Mouse (Mus musculus) lung, adult 18-20 months (tissue): ENCODE measurements around the gene Coq6.

Experiments
- DNase-seq, 2 experiments: peaks; one replicate each; pipeline ENCODE4 v3.0.0; 2022; ENCODE audit warnings: mixed read lengths in 2 of 2

The Coq6 gene

DNA sequence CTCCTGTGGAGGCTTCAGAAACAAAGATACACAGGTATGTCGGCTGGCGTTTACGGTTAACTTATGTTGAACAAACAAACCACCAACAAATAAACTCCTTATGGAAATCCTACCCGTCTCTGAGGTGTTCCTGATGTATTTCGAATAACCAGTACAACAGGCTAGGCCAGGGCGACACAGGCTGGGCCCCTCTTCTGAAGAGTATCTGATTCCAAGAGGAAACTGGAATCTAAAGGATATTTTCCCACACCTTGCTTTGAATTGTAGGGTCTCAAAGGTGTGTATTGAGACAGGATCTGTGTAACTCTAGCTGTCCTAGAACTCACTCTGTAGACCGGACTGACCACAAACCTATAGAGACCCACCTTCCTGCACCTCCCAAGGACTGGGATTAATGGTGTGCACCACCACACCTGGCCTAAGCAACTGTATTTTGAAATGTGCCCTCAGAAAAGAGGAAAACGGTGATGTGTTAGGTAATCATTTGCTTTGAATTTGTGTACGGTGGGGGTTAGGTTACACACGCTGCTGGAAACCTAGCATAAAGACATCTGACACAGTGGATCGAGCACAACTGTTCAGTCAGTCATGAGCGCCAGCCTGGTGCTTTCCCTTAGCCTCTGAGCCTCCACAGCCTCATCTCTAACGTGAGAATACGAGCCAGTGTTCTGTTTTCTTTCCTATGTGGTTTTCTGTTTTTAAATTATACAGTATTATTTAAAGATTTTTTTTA is 35.7 kb downstream of the Coq6 start:
- no peak for DNase-seq

DNA sequence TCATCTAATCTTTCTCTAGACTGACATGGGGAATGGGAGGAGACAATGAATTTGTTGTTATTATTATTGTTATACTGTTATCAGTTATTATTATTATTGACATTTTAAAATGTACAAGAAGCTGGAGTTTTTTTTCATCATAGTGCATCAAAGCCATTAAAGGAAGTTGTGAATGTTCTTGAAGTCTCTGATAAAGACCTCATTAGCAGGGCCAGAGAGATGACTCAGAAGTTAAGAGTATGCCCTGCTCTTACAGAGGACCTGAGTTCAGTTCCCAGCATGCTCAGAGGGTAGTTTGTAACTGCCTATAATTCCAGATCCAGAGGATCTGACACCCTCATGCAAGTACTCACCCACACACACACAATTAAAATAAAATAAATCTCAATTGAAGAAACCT is 36.2 kb downstream of the Coq6 start:
- DNase-seq = no peak

DNA sequence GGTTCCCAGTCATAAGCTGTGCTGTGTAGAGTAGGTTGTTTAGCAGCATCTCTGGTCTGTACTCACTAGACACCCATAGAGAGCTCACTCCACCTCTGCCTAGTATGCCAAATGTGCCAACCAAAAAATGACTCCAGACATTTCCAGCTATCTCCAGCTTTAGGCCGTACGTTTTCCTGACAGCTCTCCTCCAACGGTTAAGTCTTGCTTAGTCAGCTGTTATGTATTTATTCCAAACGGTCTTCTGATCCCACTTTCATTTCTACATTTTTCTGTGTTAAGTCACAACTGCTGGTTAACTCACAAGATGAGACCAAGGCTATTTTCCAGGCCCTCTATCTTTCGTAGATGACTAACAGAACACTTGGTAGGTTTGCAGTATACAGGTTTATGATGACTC is 37.2 kb downstream of the Coq6 start:
- no peak for DNase-seq

DNA sequence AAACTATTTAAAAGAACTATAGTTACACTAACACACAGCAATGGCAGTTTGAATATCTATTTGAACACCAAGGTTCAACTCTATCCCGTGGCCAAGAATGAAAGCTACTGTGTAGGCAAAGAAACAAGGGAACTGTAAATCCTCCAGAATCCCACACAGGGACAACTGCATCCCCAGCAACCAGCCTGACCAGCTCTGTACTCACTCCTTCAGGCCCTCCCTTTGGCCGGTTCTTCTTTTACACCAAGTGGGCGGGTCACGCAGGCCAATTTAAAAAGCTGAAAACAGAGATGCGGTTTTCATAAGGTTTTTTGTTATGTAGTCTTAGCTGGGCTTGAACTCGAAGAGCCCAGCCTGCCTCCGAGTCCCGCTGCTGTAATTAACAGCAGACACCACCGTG is 37.7 kb downstream of the Coq6 start:
- DNase-seq = peak in 1 of 2 experiments; percentile 35

DNA sequence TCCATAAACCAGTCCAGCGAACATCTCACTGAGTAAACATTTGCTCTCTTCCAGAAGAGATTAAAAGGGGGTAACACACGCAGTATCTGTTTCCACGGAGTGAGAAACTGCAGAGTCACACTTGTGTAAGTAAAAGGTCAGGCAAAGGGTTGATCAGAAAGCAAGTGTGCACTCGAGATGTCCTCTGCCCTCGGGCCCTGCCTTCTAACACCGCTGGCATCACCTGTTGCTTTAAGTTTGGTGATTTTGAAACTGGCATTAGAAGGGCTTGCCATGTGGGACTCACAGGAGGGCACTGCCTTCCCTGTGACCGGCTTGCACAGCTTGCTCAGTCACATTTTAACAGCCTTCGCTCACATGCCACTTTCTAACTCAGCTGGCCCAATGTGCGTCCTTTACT is 38.2 kb downstream of the Coq6 start:
- DNase-seq = peak; percentile 17 to 57

DNA sequence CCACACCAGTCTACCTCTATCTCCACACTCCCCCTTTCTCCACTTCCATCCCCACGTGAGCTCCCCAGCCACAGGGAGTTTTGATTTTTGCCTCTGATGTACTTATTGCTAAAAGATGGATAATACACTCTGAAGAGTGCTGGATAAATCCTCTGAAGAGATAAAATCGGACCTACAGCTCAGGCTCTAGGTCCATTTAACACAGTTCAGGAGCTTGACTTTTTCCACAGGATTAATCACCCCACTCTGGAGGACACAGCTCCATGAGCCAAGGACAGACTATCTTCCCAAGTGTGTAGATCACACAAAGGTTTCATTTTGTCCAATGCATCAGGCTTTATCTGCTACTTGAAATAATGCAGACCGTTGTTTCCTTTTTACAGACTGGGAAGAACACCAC is 38.6 kb downstream of the Coq6 start:
- DNase-seq = no peak

DNA sequence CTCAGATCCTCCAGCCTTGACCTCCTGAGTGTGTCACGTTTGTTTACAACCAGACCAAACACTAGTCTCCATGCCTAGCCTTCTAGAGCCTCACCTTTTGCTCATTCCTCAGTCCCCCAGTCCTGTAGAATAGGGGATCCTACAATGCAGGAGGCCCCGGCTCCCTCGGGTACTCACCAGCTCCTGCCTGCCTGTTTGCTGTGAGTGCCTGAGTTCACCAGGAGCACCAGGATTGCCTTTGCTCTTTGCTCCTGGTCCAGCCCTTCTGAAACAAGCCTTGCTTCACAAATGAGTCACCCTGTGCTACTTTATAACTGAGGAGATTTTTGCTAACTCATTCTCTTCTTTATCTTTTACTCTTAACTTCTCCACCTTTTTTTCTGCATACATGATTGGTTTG is 39.2 kb downstream of the Coq6 start:
- no peak for DNase-seq

DNA sequence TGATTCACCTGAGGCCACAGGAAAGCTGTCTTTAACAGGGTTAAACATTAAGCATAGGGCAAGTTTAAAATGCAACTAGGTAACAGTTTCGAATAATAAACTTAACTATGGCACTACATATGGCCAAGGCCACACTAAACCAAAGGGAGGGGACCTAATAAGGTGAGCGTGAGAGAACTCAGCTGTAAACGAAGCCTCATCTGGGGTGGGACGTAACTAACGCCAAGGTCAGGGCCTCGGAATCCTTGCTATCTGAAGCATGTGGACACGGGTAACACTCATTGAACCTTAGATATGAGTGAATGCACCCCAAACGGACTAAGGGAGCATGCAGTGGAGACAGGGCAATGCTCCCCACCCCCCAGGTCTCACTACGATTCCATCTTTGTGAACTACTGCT is 41.5 kb downstream of the Coq6 start:
- DNase-seq = no peak

DNA sequence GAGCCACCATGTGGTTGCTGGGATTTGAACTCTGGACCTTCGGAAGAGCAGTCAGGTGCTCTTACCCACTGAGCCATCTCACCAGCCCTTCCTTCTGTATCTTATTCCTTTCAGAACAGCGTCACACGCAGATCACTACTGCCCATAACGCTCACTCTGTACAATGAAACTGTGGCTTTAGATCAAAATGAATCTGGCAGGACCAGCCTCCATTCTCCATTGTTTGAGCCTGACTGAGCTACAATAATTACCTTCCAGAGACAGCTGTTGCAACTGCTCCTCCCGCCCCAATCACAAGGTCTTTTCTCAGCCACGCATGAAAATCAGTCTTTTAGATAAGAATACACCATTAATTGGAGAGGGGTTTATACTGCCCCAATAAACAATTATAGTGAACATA is 43.1 kb downstream of the Coq6 start:
- no peak for DNase-seq

DNA sequence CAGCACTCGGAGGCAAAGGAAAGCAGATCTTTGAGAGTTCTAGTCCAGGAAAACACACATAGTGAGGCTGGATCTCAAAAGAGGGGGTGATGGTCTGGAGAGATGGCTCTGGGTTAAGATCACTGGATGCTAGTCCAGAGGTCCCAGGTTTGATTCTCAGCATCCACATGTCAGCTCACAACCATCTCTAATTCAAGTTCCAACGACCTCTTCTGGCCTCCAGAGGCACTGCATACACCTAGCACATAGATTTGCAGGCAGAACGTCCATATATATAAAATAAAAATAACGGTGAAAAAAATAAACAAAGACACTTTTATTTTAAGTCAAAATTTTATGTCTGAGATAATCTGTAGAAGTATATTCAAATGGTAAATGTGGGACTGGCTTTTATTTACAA is 45.8 kb downstream of the Coq6 start:
- no peak for DNase-seq

DNA sequence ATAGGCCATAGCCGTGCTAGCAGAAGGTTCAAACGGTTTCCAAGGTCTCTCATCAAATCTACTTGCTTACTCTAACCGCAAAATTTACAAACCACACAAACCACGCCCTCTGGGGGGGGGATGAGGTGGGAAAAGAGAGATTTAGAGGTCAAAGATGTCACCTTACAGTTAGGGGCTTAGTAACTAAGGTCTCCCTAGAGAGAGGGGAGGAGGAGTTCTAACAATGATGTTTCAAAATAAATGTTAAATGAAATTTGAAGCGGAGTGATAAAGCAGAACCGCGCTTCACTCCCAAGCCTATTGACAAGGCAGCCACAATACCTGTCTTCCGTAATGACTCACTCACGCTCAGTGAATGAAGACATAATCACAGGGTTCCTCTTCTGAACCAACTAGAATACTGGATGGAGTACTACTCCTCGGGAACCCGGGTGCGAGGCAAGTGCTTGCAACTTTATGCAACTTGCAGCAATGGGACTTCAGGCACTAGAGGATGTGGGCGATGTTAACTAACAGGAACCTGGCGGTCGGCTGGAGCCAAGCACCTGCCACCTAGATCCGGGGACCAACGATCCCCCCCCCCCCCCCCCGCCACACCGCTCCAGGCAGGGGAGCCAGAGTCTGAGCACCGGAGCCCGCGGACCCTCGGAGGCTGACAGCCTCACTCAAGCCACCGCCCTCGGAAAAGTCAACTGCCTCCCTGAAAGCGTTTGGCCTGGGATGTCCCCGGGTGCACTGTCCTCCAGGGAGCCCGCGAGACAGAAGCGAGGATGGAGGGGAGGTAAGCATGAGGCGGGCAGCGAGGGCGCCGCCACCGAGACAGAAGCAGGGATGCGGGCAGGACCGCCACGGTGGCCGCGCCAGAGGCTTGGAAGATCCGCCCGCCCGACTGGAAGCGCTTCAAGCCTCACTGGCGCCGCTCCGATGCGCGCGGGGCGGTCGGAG is 46.7 kb downstream of the Coq6 start:
- DNase-seq = peak; percentile 30 to 58

DNA sequence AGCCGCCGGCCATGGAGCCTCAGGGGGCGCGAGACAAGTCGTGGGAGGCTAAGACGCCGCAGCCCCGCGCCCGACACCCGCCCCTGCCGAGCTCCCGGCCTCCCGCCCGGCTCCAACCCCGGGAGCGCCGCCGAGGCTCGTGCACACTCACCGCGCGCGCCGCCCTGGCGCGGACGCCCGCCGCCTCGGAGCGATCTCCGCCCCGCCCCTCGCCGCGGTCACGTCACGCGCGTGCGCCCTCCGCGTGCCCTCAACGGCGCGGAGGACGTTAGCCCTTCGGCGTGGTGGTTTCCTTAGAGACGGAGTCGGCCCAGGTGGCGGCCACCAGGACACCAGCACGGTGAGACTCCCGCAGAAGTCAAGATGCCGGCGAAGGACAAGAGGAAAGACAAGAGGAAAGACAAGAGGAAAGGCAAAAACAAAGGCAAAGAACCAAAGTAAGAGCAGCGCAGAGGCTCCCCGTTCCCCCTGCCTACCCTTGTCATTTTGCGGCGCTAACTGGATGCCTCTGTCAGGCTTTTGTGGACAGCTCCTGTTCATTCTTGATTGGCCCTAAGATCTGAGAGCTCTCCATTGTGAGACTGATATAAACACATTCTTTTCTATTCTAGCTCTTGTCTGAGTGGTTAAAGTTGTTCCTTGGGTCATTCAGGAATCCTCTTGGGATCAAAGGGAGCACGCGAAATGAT is 47.5 kb downstream of the Coq6 start, which contains the start of the genes Entpd5 and Bbof1:
TSS of gene Entpd5 (minus strand) at position 211 of the 689 bp plus-strand sequence.
TSS of gene Bbof1 (plus strand) at position 253 of the 689 bp plus-strand sequence.
- DNase-seq = peak; percentile 87 to 92

DNA sequence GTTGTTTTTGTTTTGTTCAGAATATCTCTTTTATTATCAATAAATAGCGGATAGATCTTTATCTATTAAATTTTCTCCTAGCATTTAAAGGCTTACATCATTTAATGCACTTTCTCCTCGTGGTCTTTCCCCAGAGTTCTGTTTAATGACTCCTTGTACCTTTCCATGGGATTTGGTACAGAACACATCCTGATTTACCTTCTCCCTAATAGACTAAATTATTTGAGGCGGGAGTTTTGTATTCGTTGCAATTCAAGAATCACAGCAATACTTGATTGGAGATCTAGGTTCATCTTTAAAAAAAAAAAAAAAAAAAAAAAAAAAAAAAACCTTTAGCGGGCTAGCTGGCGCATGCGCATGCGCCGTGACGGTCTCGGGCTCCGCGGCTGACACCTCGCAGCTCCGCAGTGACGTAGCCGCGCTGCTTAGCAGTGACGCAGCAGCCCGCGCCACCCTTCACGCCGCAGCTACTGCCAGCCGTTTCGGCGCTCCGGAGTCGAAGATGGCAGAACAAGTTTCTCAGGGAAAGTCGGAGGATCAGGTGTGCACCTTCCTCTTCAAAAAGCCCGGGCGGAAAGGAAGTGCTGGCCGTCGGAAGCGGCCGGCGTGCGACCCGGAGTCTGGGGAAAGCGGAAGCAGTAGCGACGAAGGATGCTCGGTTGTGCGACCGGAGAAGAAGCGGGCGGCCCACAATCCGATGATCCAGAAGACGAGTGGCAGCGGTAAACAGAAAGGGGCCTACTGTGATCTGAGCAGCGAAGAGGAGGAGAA is 55.6 kb downstream of the Coq6 start, which contains the start of gene Rnf113a2:
TSS of gene Rnf113a2 (plus strand) at position 363 of the 771 bp plus-strand sequence.
- DNase-seq = peak; percentile 81 to 86

DNA sequence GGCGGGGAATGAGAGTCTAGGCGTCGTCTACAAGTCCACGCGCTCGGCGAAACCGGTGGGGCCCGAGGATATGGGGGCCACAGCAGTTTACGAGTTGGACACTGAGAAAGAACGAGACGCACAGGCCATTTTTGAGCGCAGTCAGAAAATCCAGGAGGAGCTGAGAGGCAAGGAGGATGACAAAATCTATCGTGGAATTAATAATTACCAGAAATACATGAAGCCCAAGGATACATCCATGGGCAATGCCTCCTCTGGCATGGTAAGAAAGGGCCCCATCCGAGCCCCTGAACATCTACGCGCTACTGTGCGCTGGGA is 56.1 kb downstream of the Coq6 start:
- DNase-seq = no peak
